Comparison of ENCODE assay signal across 8 mouse cellular contexts in the genomic region with DNA sequence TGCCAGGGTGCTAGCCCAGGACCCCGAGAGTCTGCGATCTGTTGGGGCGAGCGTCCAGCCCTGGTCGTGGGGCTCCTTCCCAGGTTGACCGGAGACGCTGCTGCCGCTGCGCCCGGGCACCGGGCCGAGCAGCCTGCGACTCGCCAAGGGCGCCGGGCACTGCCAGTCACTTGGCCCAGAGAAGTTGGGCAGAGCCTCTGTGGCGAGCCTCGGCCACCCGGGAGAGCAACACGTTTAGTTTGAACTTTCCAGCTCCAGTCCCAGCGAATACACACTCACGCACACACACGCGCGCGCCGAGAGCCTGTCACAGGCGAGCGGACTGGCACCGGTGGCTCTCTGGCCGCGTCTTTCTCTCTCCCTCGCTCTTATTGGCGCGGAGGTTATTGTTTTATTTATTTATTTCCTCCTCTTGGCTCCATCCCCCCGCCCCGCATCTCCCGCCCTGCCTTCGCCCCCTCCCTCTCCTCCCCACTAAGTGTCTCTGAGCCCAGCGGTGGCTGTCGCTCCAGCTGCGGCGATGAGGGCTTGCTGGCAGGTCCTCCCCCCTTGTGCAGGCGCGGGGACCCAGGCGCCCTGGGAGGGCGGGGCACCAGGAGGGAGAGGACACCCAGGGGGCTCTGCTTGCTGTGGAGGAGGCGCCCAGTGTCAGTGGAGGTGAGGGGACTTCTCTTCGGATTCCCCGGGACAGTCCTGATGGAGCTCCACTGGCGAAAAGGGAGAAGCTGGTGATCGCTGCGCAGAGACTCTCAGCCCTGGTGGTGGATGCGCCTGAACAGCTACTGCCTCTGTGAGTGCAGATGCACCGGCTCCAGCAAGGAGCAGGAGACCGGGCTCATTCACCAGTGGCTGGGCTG.
A peak's percentile ranks its signal among the peaks of the same experiment; 100 is the strongest.
DNase-seq lines count a peak whose midpoint lies in the region; ATAC-seq and TF ChIP-seq lines count a peak whose summit lies in the region.

No protein-coding gene starts in this region.

- under 1% methylated on average over 55 of the region's 56 CpGs for WGBS in lung, embryonic 14.5 days
- WGBS in lung, adult 2 months: under 1% methylated on average over 56 of the region's 56 CpGs
- under 1% methylated on average over 55 of the region's 56 CpGs for WGBS in heart, embryonic 10.5 days
- WGBS in midbrain, embryonic 13.5 days: under 1% methylated on average over 56 of the region's 56 CpGs

- peak; percentile 86 for ATAC-seq in lung, embryonic 14.5 days (ENCODE audit: insufficient read depth)
- ATAC-seq in midbrain, embryonic 13.5 days: peak; percentile 92

- H3K9me3 ChIP-seq in lung, embryonic 14.5 days (ENCODE audit: low read depth, low read length): no peaks in the 10 kb centered on the region
- no peaks in the 10 kb centered on the region for H3K9me3 ChIP-seq in heart, embryonic 10.5 days
- H3K9me3 ChIP-seq in midbrain, embryonic 13.5 days: no peaks in the 10 kb centered on the region

- no peak for TF ChIP-seq CTCF in lung, embryonic 14.5 days (IDR thresholded peaks at IDR 0.05; ENCODE audit: low read depth)
- TF ChIP-seq CTCF in lung, adult 2 months (IDR thresholded peaks at IDR 0.05; ENCODE audit: insufficient read depth, low read length): no peak

- H3K4me2 ChIP-seq in lung, embryonic 14.5 days: peak overlapping the region; percentile 96
- H3K4me2 ChIP-seq in midbrain, embryonic 13.5 days (replicated peaks): peak overlapping the region; percentile 97

- DNase-seq in lung, embryonic 14.5 days: peak; percentile 52
- no peak for DNase-seq in lung, adult 2 months
- peak; percentile 64 for DNase-seq in embryo, embryonic 10 days (ENCODE audit: low spot score)
- peak; percentile 78 for DNase-seq in heart, embryonic 10.5 days (ENCODE audit: low spot score)
- peak; percentile 42 to 50 for DNase-seq in layer of hippocampus, postnatal 25 days (ENCODE audit: extremely low spot score in 1 of 2, low spot score in 1 of 2)
- peak; percentile 42 for DNase-seq in testis, postnatal 10 days (ENCODE audit: low spot score)
- DNase-seq in B cell, adult 2 months: no peak

- no peaks in the 10 kb centered on the region for H3K36me3 ChIP-seq in lung, embryonic 14.5 days (ENCODE audit: insufficient read depth)
- H3K36me3 ChIP-seq in heart, embryonic 10.5 days: no peaks in the 10 kb centered on the region
- no peaks in the 10 kb centered on the region for H3K36me3 ChIP-seq in midbrain, embryonic 13.5 days

- H3K4me3 ChIP-seq in lung, embryonic 14.5 days (ENCODE audit: low read depth, low read length): peak overlapping the region; percentile 52
- no peak overlapping the region for H3K4me3 ChIP-seq in lung, adult 2 months (replicated peaks; ENCODE audit: extremely low read depth, low read depth, low read length)
- peak overlapping the region; percentile 78 for H3K4me3 ChIP-seq in heart, embryonic 10.5 days
- H3K4me3 ChIP-seq in midbrain, embryonic 13.5 days (replicated peaks): peak overlapping the region; percentile 82

- no peaks in the 10 kb centered on the region for H3K4me1 ChIP-seq in lung, embryonic 14.5 days (ENCODE audit: insufficient read depth)
- H3K4me1 ChIP-seq in lung, adult 2 months (ENCODE audit: control insufficient read depth, insufficient read depth, low read length): no peaks in the 10 kb centered on the region
- H3K4me1 ChIP-seq in heart, embryonic 10.5 days: peaks cover 7% of the 10 kb centered on the region; the same call in 1 of the 2 replicates
- H3K4me1 ChIP-seq in midbrain, embryonic 13.5 days (replicated peaks): peaks cover 13% of the 10 kb centered on the region

- peaks cover 29% of the 10 kb centered on the region for H3K27me3 ChIP-seq in lung, embryonic 14.5 days (ENCODE audit: insufficient read depth, low read length)
- peaks cover 14% of the 10 kb centered on the region for H3K27me3 ChIP-seq in heart, embryonic 10.5 days (ENCODE audit: insufficient read depth, poor library complexity, severe bottlenecking)
- H3K27me3 ChIP-seq in midbrain, embryonic 13.5 days: peaks cover 7% of the 10 kb centered on the region; the same call in 1 of the 2 replicates

- no peak for TF ChIP-seq POLR2A in lung, adult 2 months (IDR thresholded peaks at IDR 0.05; ENCODE audit: borderline replicate concordance, extremely low read depth, low read depth, low read length)

- peak overlapping the region; percentile 41 for H3K9ac ChIP-seq in lung, embryonic 14.5 days
- H3K9ac ChIP-seq in midbrain, embryonic 13.5 days (replicated peaks): peak overlapping the region; percentile 77

- no peak overlapping the region for H3K27ac ChIP-seq in lung, embryonic 14.5 days (ENCODE audit: low read depth)
- H3K27ac ChIP-seq in heart, embryonic 10.5 days: no peak overlapping the region
- peak overlapping the region; percentile 88 for H3K27ac ChIP-seq in midbrain, embryonic 13.5 days

Comparison
In these comparisons a context has a peak if more than half of its experiments do, and no peak if none do; other contexts are left out.
1. DNase-seq: peak in lung, embryonic 14.5 days (single experiment), embryo, embryonic 10 days (single experiment), heart, embryonic 10.5 days (single experiment), layer of hippocampus, postnatal 25 days (2 of 2) and testis, postnatal 10 days (single experiment); none in lung, adult 2 months (single experiment) and B cell, adult 2 months (0 of 2).